Mouse (Mus musculus) layer of hippocampus, adult 2 months (tissue): Measurements from ENCODE around the gene Ahdc1. TPM values are rescaled to one million over a fixed set of nuclear protein-coding genes. Genes with fewer than 3 reads are reported as not detected.

ENCODE experiments used
- DNase-seq, 2 experiments: peaks; one replicate each; pipeline ENCODE4 v3.0.0; 2022; ENCODE audit warnings: low spot score in 2 of 2
- H3K27ac ChIP-seq: fragments of 200-600 bp; 2 replicates; pipeline ENCODE4 v1.8.1; 2022
- H3K4me3 ChIP-seq: fragments of 200-600 bp; 2 replicates; pipeline ENCODE4 v1.8.1; 2022; ENCODE audit warnings: mild to moderate bottlenecking
- CTCF ChIP-seq: fragments of 200-600 bp; conservative IDR thresholded peaks from 2 replicates; pipeline ENCODE4 v1.8.1; 2022; ENCODE audit warnings: antibody characterized with exemption, mild to moderate bottlenecking, moderate library complexity
- total RNA-seq, 2 experiments: library from RNA; stranded (reverse); gene quantifications; 2 replicates each; pipeline ENCODE4 v1.2.3; 2021

The Ahdc1 gene
- total RNA-seq, 2 experiments from 2014 or later: 108 to 113 TPM

GRCm38 (mm10) chr4:132974904-132975303 lies 36.2 kb upstream of the Ahdc1 start:
- DNase-seq: peak; percentile 41
- Histone ChIP-seq H3K27ac (peak overlapping the region; percentile 40; the same call in 1 of the 2 replicates), H3K4me3 (peak overlapping the region; percentile 22; the same call in 1 of the 2 replicates)
- TF ChIP-seq CTCF: no peak

GRCm38 (mm10) chr4:132975791-132976190 lies 35.3 kb upstream of the Ahdc1 start:
- H3K4me3 ChIP-seq: no peak overlapping the region
- H3K27ac ChIP-seq: no peak overlapping the region
- no peak for DNase-seq
- TF ChIP-seq CTCF: no peak

GRCm38 (mm10) chr4:132976729-132977128 lies 34.3 kb upstream of the Ahdc1 start:
- DNase-seq: no peak
- no peak for TF ChIP-seq CTCF
- Histone ChIP-seq H3K4me3 (no peak overlapping the region), H3K27ac (no peak overlapping the region)

- Histone ChIP-seq H3K27ac (no peak overlapping the region), H3K4me3 (no peak overlapping the region)
- no peak for TF ChIP-seq CTCF
- DNase-seq: no peak
Observed at GRCm38 (mm10) chr4:132977597-132977996, 33.5 kb upstream of the Ahdc1 start.

- no peak overlapping the region for H3K4me3 ChIP-seq
- DNase-seq: no peak
- no peak for TF ChIP-seq CTCF
- H3K27ac ChIP-seq: no peak overlapping the region
Observed at GRCm38 (mm10) chr4:132979186-132979585, 31.9 kb upstream of the Ahdc1 start.

- no peak overlapping the region for H3K4me3 ChIP-seq
- H3K27ac ChIP-seq: no peak overlapping the region
- DNase-seq: no peak
- TF ChIP-seq CTCF: no peak
Observed at GRCm38 (mm10) chr4:132981621-132982020, 29.4 kb upstream of the Ahdc1 start.

- no peak overlapping the region for H3K4me3 ChIP-seq
- no peak for TF ChIP-seq CTCF
- no peak for DNase-seq
- no peak overlapping the region for H3K27ac ChIP-seq
Observed at GRCm38 (mm10) chr4:132982999-132983398, 28.1 kb upstream of the Ahdc1 start.

- no peak for TF ChIP-seq CTCF
- peak; percentile 41 to 46 for DNase-seq
- Histone ChIP-seq H3K4me3 (no peak overlapping the region), H3K27ac (peak overlapping the region; percentile 67)
Observed at GRCm38 (mm10) chr4:132983664-132984512, 27.2 kb upstream of the Ahdc1 start.

- no peak for DNase-seq
- H3K27ac ChIP-seq: no peak overlapping the region
- H3K4me3 ChIP-seq: no peak overlapping the region
- no peak for TF ChIP-seq CTCF
Observed at GRCm38 (mm10) chr4:132988581-132989355, 22.3 kb upstream of the Ahdc1 start.

GRCm38 (mm10) chr4:132993553-132993952 lies 17.5 kb upstream of the Ahdc1 start:
- Histone ChIP-seq H3K4me3 (no peak overlapping the region), H3K27ac (no peak overlapping the region)
- DNase-seq: no peak
- no peak for TF ChIP-seq CTCF

- no peak overlapping the region for H3K4me3 ChIP-seq
- TF ChIP-seq CTCF: no peak; the same call in 1 of the 2 replicates
- no peak for DNase-seq
- no peak overlapping the region for H3K27ac ChIP-seq
Observed at GRCm38 (mm10) chr4:132997469-132998237, 13.4 kb upstream of the Ahdc1 start.

- Histone ChIP-seq H3K27ac (no peak overlapping the region), H3K4me3 (no peak overlapping the region)
- no peak for DNase-seq
- TF ChIP-seq CTCF: no peak
Observed at GRCm38 (mm10) chr4:133002896-133003295, 8.2 kb upstream of the Ahdc1 start.

- no peak overlapping the region for H3K4me3 ChIP-seq
- 0 out of 2 replicates have a peak overlapping the region, but pooled peaks have one; percentile 48 for H3K27ac ChIP-seq
- DNase-seq: no peak
- no peak for TF ChIP-seq CTCF
Observed at GRCm38 (mm10) chr4:133003316-133004018, 7.6 kb upstream of the Ahdc1 start.
